ENCODE assay signal across 7 mouse cellular contexts in genomic region chr17:13479572-13480063, GRCm38 (mm10).
DNase-seq lines count a peak whose midpoint lies in the region; ATAC-seq and TF ChIP-seq lines count a peak whose summit lies in the region.

No protein-coding gene starts in this region.

- H3K36me3 ChIP-seq in stomach, embryonic 14.5 days (ENCODE audit: control insufficient read depth, insufficient read depth, low read length) = no peaks in the 10 kb centered on the region
- no peaks in the 10 kb centered on the region for H3K36me3 ChIP-seq in stomach, postnatal 0 days (ENCODE audit: control insufficient read depth, insufficient read depth, low read length)
- H3K36me3 ChIP-seq in forebrain, embryonic 10.5 days (replicated peaks) = no peaks in the 10 kb centered on the region
- H3K36me3 ChIP-seq in limb, embryonic 10.5 days = no peaks in the 10 kb centered on the region
- no peaks in the 10 kb centered on the region for H3K36me3 ChIP-seq in liver, embryonic 12.5 days

- peak; percentile 65; the same call in 1 of the 2 replicates for ATAC-seq in stomach, embryonic 14.5 days (ENCODE audit: insufficient number of reproducible peaks, insufficient read depth, low FRiP score, low read depth)
- ATAC-seq in stomach, postnatal 0 days (ENCODE audit: low FRiP score, low TSS enrichment) = no peak
- ATAC-seq in liver, embryonic 12.5 days = no peak

- H3K4me2 ChIP-seq in stomach, embryonic 14.5 days (replicated peaks; ENCODE audit: low read depth, low read length) = no peak overlapping the region
- no peak overlapping the region for H3K4me2 ChIP-seq in stomach, postnatal 0 days (replicated peaks; ENCODE audit: low read depth)
- H3K4me2 ChIP-seq in liver, embryonic 12.5 days = no peak overlapping the region

- H3K27me3 ChIP-seq in stomach, embryonic 14.5 days (ENCODE audit: control insufficient read depth, insufficient read depth, low read length) = no peaks in the 10 kb centered on the region
- no peaks in the 10 kb centered on the region for H3K27me3 ChIP-seq in stomach, postnatal 0 days (ENCODE audit: control insufficient read depth, insufficient read depth, low read length)
- H3K27me3 ChIP-seq in forebrain, embryonic 10.5 days (ENCODE audit: poor library complexity, severe bottlenecking) = no peaks in the 10 kb centered on the region
- no peaks in the 10 kb centered on the region for H3K27me3 ChIP-seq in limb, embryonic 10.5 days (ENCODE audit: low read depth, poor library complexity, severe bottlenecking)
- H3K27me3 ChIP-seq in liver, embryonic 12.5 days (replicated peaks) = no peaks in the 10 kb centered on the region

- WGBS in stomach, embryonic 14.5 days = 24% methylated on average over 11 of the region's 12 CpGs
- WGBS in stomach, postnatal 0 days = 31% methylated on average over 11 of the region's 12 CpGs
- 14% methylated on average over 10 of the region's 12 CpGs for WGBS in forebrain, embryonic 10.5 days
- 13% methylated on average over 11 of the region's 12 CpGs for WGBS in limb, embryonic 10.5 days
- 36% methylated on average over 10 of the region's 12 CpGs for WGBS in liver, embryonic 12.5 days (ENCODE audit: insufficient replicate concordance)

- TF ChIP-seq EP300 in stomach, postnatal 0 days (optimal IDR thresholded peaks at IDR 0.05) = no peak

- H3K27ac ChIP-seq in stomach, embryonic 14.5 days (ENCODE audit: low read length) = no peak overlapping the region
- no peak overlapping the region for H3K27ac ChIP-seq in stomach, postnatal 0 days (replicated peaks)
- peak overlapping the region; percentile 85 for H3K27ac ChIP-seq in forebrain, embryonic 10.5 days
- H3K27ac ChIP-seq in limb, embryonic 10.5 days = peak overlapping the region; percentile 84
- H3K27ac ChIP-seq in liver, embryonic 12.5 days = no peak overlapping the region

- no peak for TF ChIP-seq CTCF in stomach, postnatal 0 days (IDR thresholded peaks at IDR 0.05; ENCODE audit: low read depth)

- H3K9me3 ChIP-seq in stomach, embryonic 14.5 days (ENCODE audit: control insufficient read depth, low read depth, low read length) = no peaks in the 10 kb centered on the region
- no peaks in the 10 kb centered on the region for H3K9me3 ChIP-seq in stomach, postnatal 0 days (ENCODE audit: control insufficient read depth, low read length)
- H3K9me3 ChIP-seq in forebrain, embryonic 10.5 days = no peaks in the 10 kb centered on the region
- H3K9me3 ChIP-seq in limb, embryonic 10.5 days (replicated peaks) = no peaks in the 10 kb centered on the region
- no peaks in the 10 kb centered on the region for H3K9me3 ChIP-seq in liver, embryonic 12.5 days (replicated peaks)

- no peak for DNase-seq in stomach, postnatal 0 days (ENCODE audit: low spot score)
- DNase-seq in forebrain, embryonic 10.5 days (ENCODE audit: extremely low spot score, low spot score) = peak; percentile 34
- peak; percentile 69 for DNase-seq in limb, embryonic 10.5 days (ENCODE audit: low spot score)
- DNase-seq in right cerebral cortex, postnatal 4 days = no peak
- DNase-seq in layer of hippocampus, postnatal 36 days = no peak

- H3K9ac ChIP-seq in stomach, embryonic 14.5 days (replicated peaks; ENCODE audit: low read depth, low read length) = no peak overlapping the region
- no peak overlapping the region for H3K9ac ChIP-seq in stomach, postnatal 0 days (ENCODE audit: low read length)
- H3K9ac ChIP-seq in liver, embryonic 12.5 days = no peak overlapping the region

- 0 out of 2 replicates have a peak, but pooled peaks cover 4% of the 10 kb centered on the region for H3K4me1 ChIP-seq in stomach, embryonic 14.5 days (ENCODE audit: control insufficient read depth, insufficient read depth, low read length)
- H3K4me1 ChIP-seq in stomach, postnatal 0 days (replicated peaks; ENCODE audit: control insufficient read depth, insufficient read depth) = no peaks in the 10 kb centered on the region
- peaks cover 37% of the 10 kb centered on the region for H3K4me1 ChIP-seq in forebrain, embryonic 10.5 days
- H3K4me1 ChIP-seq in limb, embryonic 10.5 days = peaks cover 48% of the 10 kb centered on the region
- H3K4me1 ChIP-seq in liver, embryonic 12.5 days = peaks cover 16% of the 10 kb centered on the region

- no peak overlapping the region for H3K4me3 ChIP-seq in stomach, embryonic 14.5 days (ENCODE audit: low read depth, low read length)
- no peak overlapping the region for H3K4me3 ChIP-seq in stomach, postnatal 0 days (ENCODE audit: low read depth, low read length)
- H3K4me3 ChIP-seq in forebrain, embryonic 10.5 days = peak overlapping the region; percentile 22; the same call in 1 of the 2 replicates
- peak overlapping the region; percentile 11; the same call in 1 of the 2 replicates for H3K4me3 ChIP-seq in limb, embryonic 10.5 days
- no peak overlapping the region for H3K4me3 ChIP-seq in liver, embryonic 12.5 days

Comparison
In these comparisons a context has a peak if more than half of its experiments do, and no peak if none do; other contexts are left out.
1. H3K27ac ChIP-seq: peak in forebrain, embryonic 10.5 days (single experiment) and limb, embryonic 10.5 days (single experiment); none in stomach, embryonic 14.5 days (single experiment), stomach, postnatal 0 days (single experiment) and liver, embryonic 12.5 days (single experiment).
2. H3K4me3 ChIP-seq: peak in forebrain, embryonic 10.5 days (single experiment) and limb, embryonic 10.5 days (single experiment); none in stomach, embryonic 14.5 days (single experiment), stomach, postnatal 0 days (single experiment) and liver, embryonic 12.5 days (single experiment).
3. DNase-seq: peak in forebrain, embryonic 10.5 days (single experiment) and limb, embryonic 10.5 days (single experiment); none in stomach, postnatal 0 days (single experiment), right cerebral cortex, postnatal 4 days (single experiment) and layer of hippocampus, postnatal 36 days (0 of 2).